Mouse (Mus musculus) gastrocnemius, postnatal 4 days (tissue): ENCODE results near the gene Slc25a17. TPM values are rescaled to one million over a fixed set of nuclear protein-coding genes. Genes with fewer than 3 reads are reported as not detected.
A peak's percentile ranks its signal among the peaks of the same experiment; 100 is the strongest.

Experiments used
- DNase-seq, 2 experiments: peaks; one replicate each; pipeline ENCODE4 v3.0.0; 2021 to 2022; ENCODE audit warnings: low spot score in 2 of 2, mixed read lengths in 2 of 2
- total RNA-seq, 2 experiments: library from RNA; stranded (reverse); gene quantifications; 2 replicates each; pipeline ENCODE4 v1.2.3; 2021

Gene Slc25a17
- total RNA-seq, 2 experiments from 2014 or later: 30.8 to 33.4 TPM

DNA sequence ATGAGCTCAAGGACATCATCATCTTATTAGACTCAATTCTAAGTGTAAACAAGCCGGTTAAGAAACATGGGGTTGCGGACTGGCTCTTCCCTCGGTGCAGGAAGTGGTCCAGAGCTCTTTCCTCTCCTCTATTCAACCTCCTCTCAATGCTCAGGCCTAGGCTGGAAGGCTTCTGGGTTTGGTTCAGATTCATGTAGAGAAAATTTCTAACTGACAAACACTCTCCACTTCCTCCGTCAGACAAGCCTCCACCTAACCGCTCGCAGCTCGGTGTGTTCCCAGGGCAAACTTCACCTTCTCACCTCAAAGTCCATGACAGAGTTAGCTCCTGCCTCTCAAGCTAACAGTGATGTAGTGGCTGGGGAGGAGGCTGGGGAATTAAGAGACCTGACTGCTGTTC is 56.6 kb downstream of the Slc25a17 start:
- no peak for DNase-seq

DNA sequence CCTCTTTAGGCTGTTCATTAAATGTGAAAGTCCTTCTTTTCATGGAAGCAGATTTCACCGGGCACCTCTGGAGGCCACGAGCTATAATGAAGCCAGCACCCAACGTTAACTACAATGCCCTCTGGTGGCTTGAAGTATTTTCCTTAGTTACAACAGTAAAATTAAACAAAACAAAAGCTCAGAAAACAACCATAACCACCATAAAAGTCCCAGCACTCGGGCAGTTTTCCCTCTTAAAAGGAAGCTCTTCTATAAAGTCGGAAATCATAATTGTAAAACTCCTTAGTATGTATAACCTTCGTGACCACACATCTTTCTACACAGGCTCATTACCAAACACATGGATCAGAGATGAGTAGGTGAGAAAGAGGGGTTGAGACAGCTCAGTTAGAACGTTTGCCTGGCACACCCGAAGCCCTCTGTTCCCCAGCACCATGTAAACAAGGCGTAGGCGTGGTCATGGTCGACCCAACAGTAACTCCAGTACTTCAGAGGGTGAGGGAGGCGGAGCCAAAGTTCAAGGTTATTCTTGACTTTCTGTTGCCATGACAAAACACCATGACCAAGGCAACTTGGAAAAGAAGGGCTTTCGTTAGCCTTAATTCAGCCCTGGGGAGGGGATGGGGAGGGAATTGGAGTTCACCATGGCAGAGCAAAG is 58.3 kb downstream of the Slc25a17 start:
- DNase-seq: no peak

DNA sequence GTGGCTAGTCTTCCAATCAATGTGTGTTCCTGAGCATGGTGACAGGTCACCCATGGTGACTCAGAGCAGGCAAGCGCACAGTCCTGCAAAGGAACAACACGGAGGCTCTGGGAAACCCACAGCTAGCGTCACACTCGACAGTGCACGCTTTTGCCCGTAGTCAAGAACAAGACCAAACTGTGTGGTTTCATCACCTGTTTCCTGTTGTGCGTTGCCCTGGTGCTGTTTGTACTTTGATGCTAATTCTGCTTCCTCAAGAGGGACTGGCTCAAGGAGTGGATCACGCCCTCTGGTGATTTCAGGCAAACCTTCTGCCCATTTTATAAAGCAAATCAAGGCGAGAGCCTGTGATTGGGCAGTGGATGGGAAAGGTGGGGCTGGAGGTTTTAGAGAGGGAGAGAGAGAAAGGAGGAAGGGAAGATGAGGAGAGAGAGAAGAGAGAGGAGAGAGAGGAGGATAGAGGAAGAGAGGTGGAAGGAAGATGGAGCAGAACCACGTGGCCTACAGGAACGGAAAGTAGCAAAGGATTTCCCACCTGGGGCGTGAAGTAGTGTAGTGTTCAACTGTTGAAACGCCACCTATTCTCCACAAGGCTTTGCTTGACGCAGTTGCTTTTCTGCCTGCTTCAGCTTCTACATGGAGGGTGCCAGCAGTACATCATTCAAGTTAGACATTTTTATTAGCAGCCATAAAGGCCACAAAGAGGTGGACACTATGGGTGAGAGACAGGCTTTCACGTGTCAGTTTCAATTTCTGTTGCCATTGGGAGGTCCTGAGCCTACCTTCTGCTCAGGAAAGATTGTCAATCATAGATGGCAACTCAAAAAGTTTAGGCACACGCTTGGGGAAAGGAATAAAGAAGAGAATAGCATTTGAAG is 59.2 kb downstream of the Slc25a17 start:
- no peak for DNase-seq

DNA sequence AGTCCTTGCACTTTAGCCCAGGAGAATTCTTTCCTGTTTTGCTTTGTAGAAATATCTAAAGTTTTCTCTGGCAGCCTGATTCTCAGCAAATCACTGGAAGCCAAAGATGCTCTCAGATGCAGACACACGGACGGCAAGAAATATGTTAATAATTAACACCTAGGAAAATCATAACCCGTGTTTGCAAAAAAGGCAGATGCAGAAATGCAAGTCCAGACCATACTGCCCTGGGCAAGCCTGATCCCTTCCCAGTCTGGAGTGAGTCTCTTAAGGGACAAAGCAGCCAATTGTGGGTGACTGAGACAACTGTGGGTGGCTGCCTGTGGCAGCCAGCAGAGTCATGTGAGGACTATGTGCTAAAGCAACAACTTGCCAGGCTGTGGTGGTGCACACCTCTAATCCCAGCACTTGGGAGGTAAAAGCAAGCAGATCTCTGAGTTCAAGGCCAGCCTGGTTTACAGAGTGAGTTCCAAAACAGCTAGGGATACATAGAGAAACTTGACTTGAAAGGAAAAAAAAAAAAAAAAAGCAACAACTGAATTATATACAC is 60.0 kb downstream of the Slc25a17 start:
- no peak for DNase-seq

DNA sequence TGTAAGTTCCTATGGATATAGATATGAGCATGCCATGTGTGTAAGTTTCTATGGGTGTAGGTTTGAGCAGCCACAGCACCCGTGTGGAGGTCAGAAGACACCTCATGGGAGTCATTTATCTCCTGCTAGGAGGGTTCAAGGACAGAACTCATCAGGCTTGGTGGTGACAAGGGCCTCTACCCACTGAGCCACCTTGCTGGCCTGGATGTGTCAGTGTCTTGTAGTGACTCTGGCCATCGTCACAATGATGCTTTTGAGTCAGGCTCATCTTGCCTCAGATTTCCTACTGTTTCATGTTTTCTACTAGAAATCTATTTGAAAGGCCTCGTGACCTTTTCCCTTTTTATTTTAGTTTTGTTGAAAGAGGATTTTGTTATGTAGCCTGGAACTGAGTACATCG is 61.1 kb downstream of the Slc25a17 start:
- no peak for DNase-seq

DNA sequence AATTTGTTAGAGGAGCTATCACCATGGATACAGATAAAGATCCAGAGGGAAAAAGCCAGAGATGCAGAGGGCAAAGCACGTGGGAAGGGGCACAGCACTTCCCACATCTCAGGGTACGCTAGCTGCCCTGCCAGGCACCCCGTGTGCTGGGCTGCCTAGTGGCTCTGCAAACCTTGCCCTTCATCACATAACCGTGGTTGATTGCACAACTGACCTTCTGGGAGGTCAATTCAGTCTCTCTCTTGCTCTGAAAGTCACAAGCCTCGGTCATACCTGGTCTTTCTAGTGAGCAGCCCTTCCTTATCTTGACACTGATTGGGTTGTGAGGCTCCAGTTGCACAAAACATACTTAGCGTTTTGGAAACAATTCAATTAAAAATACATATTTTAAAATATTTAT is 62.4 kb downstream of the Slc25a17 start:
- no peak for DNase-seq

DNA sequence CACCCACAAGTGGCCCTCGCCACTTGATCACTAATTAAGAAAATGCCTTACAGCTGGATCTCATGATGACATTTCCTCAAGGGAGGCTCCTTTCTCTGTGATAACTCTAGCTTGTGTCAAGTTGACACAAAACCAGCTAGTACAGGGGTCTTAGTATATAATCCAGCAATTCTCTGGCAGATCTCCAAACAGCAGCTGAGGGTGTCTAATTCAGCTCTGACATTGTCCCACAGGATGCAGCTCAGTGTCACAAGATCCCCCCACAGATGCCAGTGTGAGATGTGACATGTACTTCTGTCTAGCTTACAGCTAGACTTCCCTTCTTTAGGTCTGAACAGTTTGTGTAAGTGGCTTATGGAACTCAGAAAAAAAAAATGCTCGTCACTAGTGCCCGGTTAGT is 63.1 kb downstream of the Slc25a17 start:
- no peak for DNase-seq

DNA sequence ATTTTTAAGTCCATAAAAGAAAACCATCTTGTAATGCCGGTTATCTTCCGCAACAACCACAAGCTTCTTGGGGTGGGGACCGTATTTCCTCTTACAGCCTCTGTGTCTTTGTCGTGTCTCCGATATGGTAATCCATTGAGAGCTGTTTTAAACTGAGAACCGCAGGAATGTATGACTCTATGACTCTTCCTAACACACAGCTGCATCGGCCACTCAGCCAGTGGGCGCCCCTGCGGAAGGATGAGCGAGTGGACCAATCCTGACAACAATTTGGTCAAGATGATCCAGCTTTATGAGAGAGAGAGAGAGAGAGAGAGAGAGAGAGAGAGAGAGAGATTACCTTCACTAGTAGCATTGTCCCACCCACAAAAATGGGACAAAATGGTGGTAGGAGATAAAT is 65.7 kb downstream of the Slc25a17 start:
- no peak for DNase-seq

DNA sequence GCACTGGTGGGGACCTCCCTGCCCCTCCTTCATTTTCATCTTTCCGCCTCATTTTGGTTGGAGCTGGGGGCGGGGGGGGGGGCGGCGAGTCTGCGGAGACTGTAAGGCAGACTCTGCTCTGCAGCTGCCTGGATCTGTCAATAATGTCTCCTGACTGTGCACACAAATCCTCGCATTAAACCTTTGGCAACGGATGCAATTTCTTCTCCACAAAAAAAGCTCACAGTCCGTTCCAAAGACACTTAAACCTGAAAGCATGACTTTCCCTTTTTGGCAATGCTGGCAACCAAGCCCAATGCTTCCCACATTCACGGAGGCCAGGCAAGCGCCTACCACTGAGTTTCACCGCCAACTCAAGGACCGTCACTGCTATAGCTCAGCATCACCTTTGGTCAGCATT is 66.2 kb downstream of the Slc25a17 start:
- DNase-seq: no peak

DNA sequence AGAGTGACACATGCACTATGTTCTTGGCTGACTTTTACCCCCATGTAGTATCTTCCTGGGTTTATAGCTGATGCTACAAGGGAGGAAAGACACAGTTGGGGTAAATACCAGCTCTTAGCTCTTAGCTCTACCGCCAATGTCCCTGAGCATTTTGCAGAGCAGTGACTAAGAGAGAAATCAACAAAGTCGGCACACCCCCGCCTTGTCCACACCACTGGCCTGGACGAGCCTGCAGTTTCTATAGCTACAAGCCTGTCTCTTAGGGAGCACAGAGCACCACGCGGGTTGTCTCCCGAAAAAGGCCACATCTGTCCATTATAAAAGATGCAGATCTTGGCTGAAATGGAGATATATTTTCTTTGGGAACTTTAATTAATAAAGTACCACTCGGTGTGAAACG is 69.9 kb downstream of the Slc25a17 start:
- DNase-seq: no peak

DNA sequence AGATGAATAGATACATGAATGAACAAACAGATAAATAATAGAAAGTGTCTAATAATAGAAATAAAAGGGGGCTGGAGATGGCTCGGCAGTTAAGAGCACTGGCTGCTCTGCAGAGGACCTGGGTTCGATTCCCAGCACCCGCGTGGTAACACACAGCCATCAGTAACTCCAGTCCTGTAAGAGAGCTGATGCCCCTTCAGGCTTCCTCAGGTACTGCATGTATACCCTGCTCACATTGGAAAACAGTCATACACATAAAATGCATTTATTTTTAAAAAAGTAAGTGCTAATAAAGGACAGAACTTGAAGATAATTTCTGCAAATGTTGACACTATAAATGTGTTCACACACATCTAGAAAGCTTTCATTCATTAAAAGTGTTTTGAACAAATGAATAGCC is 70.4 kb downstream of the Slc25a17 start:
- no peak for DNase-seq

DNA sequence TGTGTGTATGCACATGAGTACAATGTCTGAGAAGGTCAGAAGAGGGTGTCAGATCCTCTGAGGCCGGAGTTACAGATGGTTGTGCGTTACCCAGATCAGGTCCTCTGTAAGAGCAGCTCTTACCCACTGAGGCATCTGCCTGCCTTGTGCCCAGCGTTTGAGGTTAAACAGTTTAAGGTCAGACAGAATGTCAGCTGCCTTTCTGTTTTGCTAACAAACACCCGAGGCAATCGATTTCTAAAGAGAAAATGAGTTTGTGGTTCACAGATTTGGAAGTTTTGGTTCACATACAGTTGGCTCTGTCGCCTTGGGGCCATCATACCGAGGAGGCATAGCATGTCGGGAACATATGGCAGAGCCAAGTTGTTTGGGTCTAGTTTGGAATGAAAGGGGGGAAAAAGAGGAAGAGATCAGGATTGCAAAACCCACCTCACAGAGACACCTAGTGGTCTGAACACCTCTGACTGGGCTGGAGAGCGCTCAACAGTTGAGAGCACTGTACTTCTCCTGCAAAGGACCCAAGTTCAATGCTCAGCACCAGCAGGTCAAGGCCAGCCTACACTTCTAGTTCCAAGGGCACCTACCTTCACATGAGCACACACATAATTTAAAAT is 76.4 kb downstream of the Slc25a17 start:
- no peak for DNase-seq

DNA sequence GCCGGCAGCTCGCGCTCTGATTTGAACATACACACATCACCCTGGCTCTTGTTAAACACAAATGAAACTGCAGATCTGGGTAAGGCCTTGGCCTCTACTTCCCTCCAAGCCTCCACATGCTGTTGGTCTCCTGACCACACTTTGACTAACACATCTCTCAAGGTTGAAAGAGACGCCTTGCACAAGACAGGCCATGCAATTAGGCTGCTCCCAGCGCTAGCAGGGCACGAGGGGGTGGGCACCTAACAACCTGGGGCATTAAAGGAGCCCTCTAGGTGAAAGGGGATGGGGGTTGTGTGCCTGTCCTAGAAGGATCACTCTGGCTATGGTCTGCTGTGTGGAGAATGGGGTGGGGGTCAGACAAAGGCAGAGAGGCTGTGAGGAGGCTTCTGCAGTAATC is 81.9 kb downstream of the Slc25a17 start:
- DNase-seq: no peak

DNA sequence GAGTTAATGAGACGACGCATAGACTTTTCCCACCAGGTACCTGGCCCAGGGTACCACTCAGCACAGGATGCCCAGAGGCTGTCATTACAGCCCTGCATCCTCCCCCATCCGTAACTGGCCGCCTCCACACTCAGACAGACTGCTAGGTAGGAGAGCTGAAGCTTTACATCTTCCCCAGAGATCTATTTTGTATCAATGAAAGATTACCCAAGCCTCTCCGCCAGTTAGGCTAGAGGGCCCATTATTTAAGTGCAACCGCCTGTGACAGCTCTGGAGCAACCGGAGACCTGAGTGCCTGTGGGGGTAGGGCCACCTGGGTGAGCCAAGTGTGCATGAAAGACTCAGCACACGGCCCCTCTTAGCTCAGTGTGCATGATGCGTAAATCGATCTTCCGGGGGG is 82.7 kb downstream of the Slc25a17 start:
- no peak for DNase-seq

DNA sequence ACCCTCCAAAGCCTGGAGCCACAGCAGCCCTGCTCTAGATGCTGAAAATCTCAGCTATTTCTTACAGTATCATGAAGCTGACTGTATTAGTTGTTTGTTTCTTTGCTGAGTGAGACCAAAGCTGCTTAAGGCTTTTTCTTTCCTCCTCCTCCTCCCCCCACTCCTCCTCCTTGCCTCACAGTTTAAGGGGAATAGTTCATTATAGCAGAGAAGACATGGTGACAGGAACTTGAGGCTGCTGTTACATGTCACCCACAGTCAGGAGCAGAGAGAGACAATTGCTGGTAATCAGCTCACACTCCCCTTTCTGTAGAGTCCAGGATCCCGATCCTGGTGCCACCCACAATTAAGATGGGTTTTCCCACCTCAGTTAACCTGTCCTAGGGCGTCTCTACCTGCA is 87.3 kb downstream of the Slc25a17 start:
- DNase-seq: no peak

DNA sequence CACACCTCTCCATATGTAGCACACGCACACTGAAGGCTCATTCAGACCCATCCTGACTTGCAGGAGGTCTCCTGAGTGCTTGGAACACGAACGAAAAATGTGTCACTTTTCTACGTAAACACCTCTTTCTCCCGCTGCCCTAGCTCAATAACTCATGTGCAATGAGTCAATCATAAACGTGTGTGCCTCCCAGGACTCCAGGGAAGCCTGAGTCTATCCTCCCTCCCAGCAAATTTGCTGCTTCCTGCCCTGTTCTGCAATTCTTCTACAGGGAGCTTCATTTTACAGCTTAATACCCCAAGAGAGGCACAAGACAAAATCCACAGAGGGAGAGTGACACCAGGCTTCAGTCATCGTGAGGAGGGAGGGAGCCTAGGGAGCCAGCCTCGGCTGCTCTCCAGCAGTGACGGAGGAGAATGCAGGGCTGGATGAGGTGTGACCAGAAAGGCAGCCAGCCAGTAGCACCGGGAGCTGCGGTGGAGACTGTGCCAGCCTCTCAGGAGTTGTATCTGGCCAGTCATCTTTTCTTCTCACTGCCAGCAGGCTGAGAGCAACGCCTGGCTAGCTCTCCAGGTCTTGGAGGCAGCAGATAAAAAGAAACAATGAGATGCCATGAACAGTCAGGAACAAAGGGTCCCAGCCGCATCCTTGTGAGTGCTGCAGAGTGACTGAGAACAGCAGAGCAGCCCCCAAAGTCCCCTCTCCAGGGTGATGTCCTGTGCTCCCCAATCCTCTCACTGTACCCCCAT is 88.1 kb downstream of the Slc25a17 start:
- DNase-seq: peak in 1 of 2 experiments; percentile 32

Other genes with a start within 250 kb of the Slc25a17 start
- 10 to 100 TPM; 54.1 to 55.7 TPM for gene Mrtfa, start 170.1 kb downstream of the Slc25a17 start, total RNA-seq
- 1 to 10 TPM; 2.7 to 3.9 TPM for gene Mchr1, start 125.3 kb downstream of the Slc25a17 start, total RNA-seq
- gene St13, start 39.3 kb upstream of the Slc25a17 start, total RNA-seq: 100 to 1,000 TPM; 160 to 163 TPM
- 10 to 100 TPM; 11.5 to 14.6 TPM for gene Xpnpep3, start 39.3 kb upstream of the Slc25a17 start, total RNA-seq
- gene Dnajb7, start 47.5 kb upstream of the Slc25a17 start, total RNA-seq: not detected
- gene Rbx1, start 105.5 kb upstream of the Slc25a17 start, total RNA-seq: 100 to 1,000 TPM; 126 to 134 TPM
- gene Ep300, start 224.5 kb upstream of the Slc25a17 start, total RNA-seq: 10 to 100 TPM; 41.8 to 45.3 TPM